11 mouse cellular contexts compared by ENCODE assay signal in genomic region chr8:127118373-127118861, GRCm38 (mm10). TPM values are rescaled to one million over a fixed set of nuclear protein-coding genes. Genes with fewer than 3 reads are reported as not detected.
A peak's percentile ranks its signal among the peaks of the same experiment; 100 is the strongest.
DNase-seq lines count a peak whose midpoint lies in the region; ATAC-seq lines count a peak whose summit lies in the region.
"Had no signal": no experiment of that assay in that cellular context is flagged by ENCODE, and none has a peak within 500 bp of the region (broad histone marks: within the 10 kb centered on the region; RNA-seq: fewer than 3 reads in every experiment).

No protein-coding gene starts in this region.

- 0 out of 2 replicates have a peak, but pooled peaks have one; percentile 38 for ATAC-seq in hindbrain, embryonic 15.5 days (ENCODE audit: low FRiP score, low read depth)
- ATAC-seq in hindbrain, embryonic 13.5 days (ENCODE audit: low FRiP score): no peak
- ATAC-seq in megakaryocyte progenitor cell, adult 5-6 weeks (replicated peaks; ENCODE audit: poor library complexity): no peak

- peaks cover 21% of the 10 kb centered on the region for H3K4me1 ChIP-seq in hindbrain, embryonic 15.5 days (replicated peaks)
- H3K4me1 ChIP-seq in hindbrain, embryonic 13.5 days (replicated peaks): peaks cover 19% of the 10 kb centered on the region

- no peaks in the 10 kb centered on the region for H3K27me3 ChIP-seq in hindbrain, embryonic 15.5 days
- H3K27me3 ChIP-seq in hindbrain, embryonic 13.5 days: no peaks in the 10 kb centered on the region
- H3K27me3 ChIP-seq: liver, embryonic 13.5 days had no signal

- H3K9ac ChIP-seq in hindbrain, embryonic 15.5 days: no peak overlapping the region
- H3K9ac ChIP-seq in hindbrain, embryonic 13.5 days: no peak overlapping the region
- H3K9ac ChIP-seq: liver, embryonic 13.5 days had no signal

- intact Hi-C loops in heart, postnatal 36 days (cut with DNase I): no loop called here

- no peaks in the 10 kb centered on the region for H3K36me3 ChIP-seq in hindbrain, embryonic 15.5 days
- H3K36me3 ChIP-seq in hindbrain, embryonic 13.5 days: no peaks in the 10 kb centered on the region
- H3K36me3 ChIP-seq: liver, embryonic 13.5 days had no signal

- WGBS in hindbrain, embryonic 15.5 days: 54% methylated on average over 11 of the region's 11 CpGs
- WGBS in hindbrain, embryonic 13.5 days: 71% methylated on average over 11 of the region's 11 CpGs

- peak; percentile 68 for DNase-seq in brain, embryonic 18.5 days (ENCODE audit: low read depth, low spot score)
- peak; percentile 71 for DNase-seq in gastrocnemius, adult 18-20 months (ENCODE audit: low spot score)
- DNase-seq in heart, postnatal 36 days: peak; percentile 41 to 42
- DNase-seq in thymus, postnatal 14 days: no peak
- no peak for DNase-seq in liver
- DNase-seq: kidney, adult 11 months; liver, embryonic 13.5 days had no signal

- H3K27ac ChIP-seq in hindbrain, embryonic 15.5 days (replicated peaks): no peak overlapping the region; the same call in 1 of the 2 replicates
- no peak overlapping the region; the same call in 1 of the 2 replicates for H3K27ac ChIP-seq in hindbrain, embryonic 13.5 days
- H3K27ac ChIP-seq: liver, embryonic 13.5 days had no signal

- H3K4me3 ChIP-seq in hindbrain, embryonic 15.5 days: no peak overlapping the region
- no peak overlapping the region for H3K4me3 ChIP-seq in hindbrain, embryonic 13.5 days
- H3K4me3 ChIP-seq: liver, embryonic 13.5 days had no signal

- H3K4me2 ChIP-seq in hindbrain, embryonic 15.5 days: no peak overlapping the region
- H3K4me2 ChIP-seq in hindbrain, embryonic 13.5 days: no peak overlapping the region
- H3K4me2 ChIP-seq: liver, embryonic 13.5 days had no signal

- no peaks in the 10 kb centered on the region for H3K9me3 ChIP-seq in hindbrain, embryonic 15.5 days
- H3K9me3 ChIP-seq in hindbrain, embryonic 13.5 days: no peaks in the 10 kb centered on the region
- H3K9me3 ChIP-seq: liver, embryonic 13.5 days had no signal

RNA-seq across cellular contexts. Expression of gene Pard3, which starts 54.7 kb away (rescaled TPM):
- 18.2 and 20.2 TPM in 2 replicates for polyA plus RNA-seq in hindbrain, embryonic 15.5 days (2015; fragmentation: Nextera tagmentation; extraction: Ambion mirVana)
- 20.1 and 22.5 TPM in 2 replicates for polyA plus RNA-seq in hindbrain, embryonic 13.5 days (2015; fragmentation: Nextera tagmentation; extraction: Ambion mirVana)
- total RNA-seq in gastrocnemius, adult 18-20 months (2021): 10 to 100 TPM; 27.7 to 28.5 TPM
- 10 to 100 TPM; 30.9 to 33.5 TPM for total RNA-seq in heart, postnatal 36 days (2021)
- not detected in 2 replicates for total RNA-seq in megakaryocyte progenitor cell, adult 5-6 weeks (2015)
- total RNA-seq in megakaryocyte progenitor cell, adult 5-6 weeks (2017): not detected in 2 replicates
- total RNA-seq: MEL had no signal

Comparison
In these comparisons a context has a peak if more than half of its experiments do, and no peak if none do; other contexts are left out.
1. DNase-seq: peak in brain, embryonic 18.5 days (single experiment), gastrocnemius, adult 18-20 months (single experiment) and heart, postnatal 36 days (2 of 2); none in thymus, postnatal 14 days (single experiment) and liver (single experiment).
2. RNA of gene Pard3, which starts 54.7 kb away (total RNA-seq): 30.9 to 33.5 TPM in heart, postnatal 36 days and 27.7 to 28.5 TPM in gastrocnemius, adult 18-20 months; not detected in megakaryocyte progenitor cell, adult 5-6 weeks; every median in the first group is over 10 times any median in the second.